Mouse (Mus musculus) brain, embryonic 14.5 days (tissue): Measurements from ENCODE around the gene Sh2d4b.

Source experiments
- CTCF ChIP-seq: fragments of 200-500 bp; IDR thresholded peaks from 2 replicates; pipeline ENCODE4 v1.5.1; 2012; ENCODE audit warnings: inconsistent platforms, mild to moderate bottlenecking, moderate library complexity, borderline replicate concordance; ENCODE audit not compliant: insufficient read depth, insufficient read length; ENCODE audit errors: extremely low read depth
- POLR2A ChIP-seq: fragments of 200-500 bp; IDR thresholded peaks from 2 replicates; pipeline ENCODE4 v1.6.1; 2012; ENCODE audit warnings: mild to moderate bottlenecking, inconsistent platforms, borderline replicate concordance; ENCODE audit not compliant: poor library complexity, insufficient read depth, insufficient read length, severe bottlenecking; ENCODE audit errors: extremely low read depth

DNA sequence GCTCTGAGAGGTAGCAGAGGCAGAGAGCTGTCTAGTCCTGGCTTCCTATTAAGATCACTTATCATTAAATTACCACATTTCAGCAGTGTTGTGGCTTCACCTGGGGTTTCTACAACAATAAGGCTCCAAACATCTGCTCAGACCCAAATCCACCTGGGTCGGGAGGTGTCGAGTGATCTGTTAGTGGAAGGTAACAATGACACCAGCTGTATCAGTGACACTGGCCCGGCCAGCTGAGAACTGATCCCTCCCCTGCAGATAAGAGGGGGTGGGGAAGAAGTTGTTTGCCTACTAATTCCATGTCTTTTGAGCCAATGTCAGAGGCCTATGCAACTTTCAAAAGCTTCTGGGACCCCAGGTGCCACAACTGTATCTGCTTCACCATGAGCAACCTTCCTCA lies at the start of gene Sh2d4b:
- TF ChIP-seq CTCF (no peak), POLR2A (no peak)
